Mouse (Mus musculus): ENCODE data around the gene ccdc198. TPM values are rescaled to one million over a fixed set of nuclear protein-coding genes. Genes with fewer than 3 reads are reported as not detected.

ccdc198 gene
- polyA plus RNA-seq, 1 experiment: not detected

- no peak for DNase-seq
- Histone ChIP-seq H3K27me3 (ENCODE audit: control insufficient read depth, insufficient read depth, low read length) (no peaks in the 10 kb centered on the region), H3K27ac (ENCODE audit: insufficient read depth, low read length) (no peak overlapping the region), H3K4me3 (replicated peaks; ENCODE audit: insufficient read depth, low read depth, low read length) (no peak overlapping the region), H3K4me1 (ENCODE audit: control insufficient read depth, insufficient read depth, low read length) (no peaks in the 10 kb centered on the region; the same call in 1 of the 2 replicates)
- WGBS: 70% methylated on average over 3 of the region's 3 CpGs
- no peak for TF ChIP-seq POLR2A (IDR thresholded peaks at IDR 0.05; ENCODE audit: borderline replicate concordance, insufficient read depth, low read length)
- no peak for TF ChIP-seq CTCF (IDR thresholded peaks at IDR 0.05; ENCODE audit: borderline replicate concordance, insufficient read depth, low read depth, low read length)
Measured at GRCm38 (mm10) chr14:49179736-49180135, 65.5 kb downstream of the ccdc198 start.

- Histone ChIP-seq H3K4me1 (ENCODE audit: control insufficient read depth, insufficient read depth, low read length) (no peaks in the 10 kb centered on the region; the same call in 1 of the 2 replicates), H3K27ac (ENCODE audit: insufficient read depth, low read length) (no peak overlapping the region), H3K27me3 (ENCODE audit: control insufficient read depth, insufficient read depth, low read length) (no peaks in the 10 kb centered on the region), H3K4me3 (replicated peaks; ENCODE audit: insufficient read depth, low read depth, low read length) (peak overlapping the region; percentile 67)
- 42% methylated on average over 16 of the region's 16 CpGs for WGBS
- peak in 1 of 2 experiments; percentile 13 for DNase-seq
- TF ChIP-seq CTCF (IDR thresholded peaks at IDR 0.05; ENCODE audit: borderline replicate concordance, insufficient read depth, low read depth, low read length) (no peak), POLR2A (IDR thresholded peaks at IDR 0.05; ENCODE audit: borderline replicate concordance, insufficient read depth, low read length) (no peak)
Measured at GRCm38 (mm10) chr14:49173290-49174135, 71.8 kb downstream of the ccdc198 start.

- WGBS: under 1% methylated on average over 43 of the region's 46 CpGs
- Histone ChIP-seq H3K4me3 (replicated peaks; ENCODE audit: insufficient read depth, low read depth, low read length) (peak overlapping the region; percentile 67), H3K27ac (ENCODE audit: insufficient read depth, low read length) (peak overlapping the region; percentile 29), H3K4me1 (ENCODE audit: control insufficient read depth, insufficient read depth, low read length) (no peaks in the 10 kb centered on the region; the same call in 1 of the 2 replicates), H3K27me3 (ENCODE audit: control insufficient read depth, insufficient read depth, low read length) (no peaks in the 10 kb centered on the region)
- TF ChIP-seq CTCF (IDR thresholded peaks at IDR 0.05; ENCODE audit: borderline replicate concordance, insufficient read depth, low read depth, low read length) (no peak), POLR2A (IDR thresholded peaks at IDR 0.05; ENCODE audit: borderline replicate concordance, insufficient read depth, low read length) (no peak)
- peak in 1 of 2 experiments; percentile 55 for DNase-seq
Measured at GRCm38 (mm10) chr14:49172582-49172988, 72.7 kb downstream of the ccdc198 start.

- under 1% methylated on average over 55 of the region's 86 CpGs for WGBS
- peak; percentile 95 to 96 for DNase-seq
- Histone ChIP-seq H3K4me1 (ENCODE audit: control insufficient read depth, insufficient read depth, low read length) (no peaks in the 10 kb centered on the region; the same call in 1 of the 2 replicates), H3K27ac (ENCODE audit: insufficient read depth, low read length) (peak within 1 kb of the TSS; percentile 32), H3K27me3 (ENCODE audit: control insufficient read depth, insufficient read depth, low read length) (no peaks in the 10 kb centered on the region), H3K4me3 (replicated peaks; ENCODE audit: insufficient read depth, low read depth, low read length) (peak within 1 kb of the TSS; percentile 67)
- peak; percentile 61 for TF ChIP-seq POLR2A (IDR thresholded peaks at IDR 0.05; ENCODE audit: borderline replicate concordance, insufficient read depth, low read length)
- no peak for TF ChIP-seq CTCF (IDR thresholded peaks at IDR 0.05; ENCODE audit: borderline replicate concordance, insufficient read depth, low read depth, low read length)
Measured at GRCm38 (mm10) chr14:49171867-49172581, 73.2 kb downstream of the ccdc198 start, which contains the start of gene Naa30. Gene Naa30, plus strand, starts transcription at chr14:49172226.

- Histone ChIP-seq H3K27ac (ENCODE audit: insufficient read depth, low read length) (no peak overlapping the region), H3K4me3 (replicated peaks; ENCODE audit: insufficient read depth, low read depth, low read length) (peak overlapping the region; percentile 67), H3K4me1 (ENCODE audit: control insufficient read depth, insufficient read depth, low read length) (no peaks in the 10 kb centered on the region; the same call in 1 of the 2 replicates), H3K27me3 (ENCODE audit: control insufficient read depth, insufficient read depth, low read length) (no peaks in the 10 kb centered on the region)
- DNase-seq: no peak
- 26% methylated on average over 8 of the region's 8 CpGs for WGBS
- no peak for TF ChIP-seq POLR2A (IDR thresholded peaks at IDR 0.05; ENCODE audit: borderline replicate concordance, insufficient read depth, low read length)
- no peak for TF ChIP-seq CTCF (IDR thresholded peaks at IDR 0.05; ENCODE audit: borderline replicate concordance, insufficient read depth, low read depth, low read length)
Measured at GRCm38 (mm10) chr14:49171286-49171685, 74.0 kb downstream of the ccdc198 start.

Other genes starting within 250 kb of the ccdc198 start
- 21.9 and 22.0 TPM in 2 replicates for gene Ap5m1, start 179.4 kb downstream of the ccdc198 start, polyA plus RNA-seq (2012; rRNA removed)
- 27.1 and 27.7 TPM in 2 replicates for gene Exoc5, start 178.8 kb downstream of the ccdc198 start, polyA plus RNA-seq (2012; rRNA removed)
- 20.7 and 22.3 TPM in 2 replicates for gene Naa30, start 73.2 kb downstream of the ccdc198 start, polyA plus RNA-seq (2012; rRNA removed)